Mouse (Mus musculus) kidney, postnatal 25 days (tissue): ENCODE results near the gene Pdcd1lg2.
A peak's percentile ranks its signal among the peaks of the same experiment; 100 is the strongest.

ENCODE experiments used
- DNase-seq, 2 experiments: peaks; one replicate each; pipeline ENCODE4 v3.0.0; 2021; ENCODE audit warnings: mixed read lengths in 2 of 2

Pdcd1lg2 gene

GRCm38 (mm10) chr19:29500333-29500732 is 89.6 kb downstream of the Pdcd1lg2 start:
- DNase-seq = no peak

GRCm38 (mm10) chr19:29501106-29501505 is 90.4 kb downstream of the Pdcd1lg2 start:
- DNase-seq = peak; percentile 46 to 52

- DNase-seq = peak; percentile 88 to 89
Measured at GRCm38 (mm10) chr19:29501507-29501906, 90.8 kb downstream of the Pdcd1lg2 start.

GRCm38 (mm10) chr19:29504131-29504530 is 93.4 kb downstream of the Pdcd1lg2 start:
- DNase-seq = no peak

- DNase-seq = no peak
Measured at GRCm38 (mm10) chr19:29505617-29506016, 94.9 kb downstream of the Pdcd1lg2 start.

- no peak for DNase-seq
Measured at GRCm38 (mm10) chr19:29508208-29508607, 97.5 kb downstream of the Pdcd1lg2 start.

GRCm38 (mm10) chr19:29509857-29510256 is 99.1 kb downstream of the Pdcd1lg2 start:
- DNase-seq = no peak

- peak; percentile 60 to 82 for DNase-seq
Measured at GRCm38 (mm10) chr19:29511826-29512225, 101.1 kb downstream of the Pdcd1lg2 start.

GRCm38 (mm10) chr19:29513111-29513766 is 102.5 kb downstream of the Pdcd1lg2 start:
- no peak for DNase-seq

- DNase-seq = no peak
Measured at GRCm38 (mm10) chr19:29514130-29514529, 103.4 kb downstream of the Pdcd1lg2 start.

GRCm38 (mm10) chr19:29515386-29515785 is 104.7 kb downstream of the Pdcd1lg2 start:
- DNase-seq = no peak

- DNase-seq = no peak
Measured at GRCm38 (mm10) chr19:29515991-29516390, 105.3 kb downstream of the Pdcd1lg2 start.

- DNase-seq = no peak
Measured at GRCm38 (mm10) chr19:29518409-29518808, 107.7 kb downstream of the Pdcd1lg2 start.

GRCm38 (mm10) chr19:29518922-29519321 is 108.2 kb downstream of the Pdcd1lg2 start:
- DNase-seq = no peak
